Mouse (Mus musculus) E14TG2a.4 (cell line): Measurements from ENCODE around the gene Slc16a13.

Source experiments
- CTCF ChIP-seq: conservative IDR thresholded peaks from 2 replicates; pipeline ENCODE4 v1.5.1; 2014; ENCODE audit warnings: low read length
- NANOG ChIP-seq: IDR thresholded peaks from 2 replicates; pipeline ENCODE4 v1.6.1; 2014; ENCODE audit warnings: borderline replicate concordance, low read length, mixed read lengths

GRCm38 (mm10) chr11:70221603-70222500, 988 bp upstream of the Slc16a13 start:
- TF ChIP-seq CTCF (no peak), NANOG (no peak)
